Mouse (Mus musculus) hindbrain, embryonic 13.5 days (tissue): ENCODE results near the gene Cdc14a. TPM values are rescaled to one million over a fixed set of nuclear protein-coding genes. Genes with fewer than 3 reads are reported as not detected.
A peak's percentile ranks its signal among the peaks of the same experiment; 100 is the strongest.

ENCODE experiments used
- ATAC-seq: fragments of 200-750 bp; cut with Nextera tagmentation; 2 replicates; pipeline ENCODE4 v1.8.0; 2017; ENCODE audit warnings: moderate TSS enrichment; ENCODE audit not compliant: low FRiP score
- H3K27ac ChIP-seq: fragments of 300-500 bp; sonication (generic); 2 replicates; pipeline ENCODE4 v1.5.1; 2015; ENCODE audit warnings: inconsistent platforms, mild to moderate bottlenecking, moderate library complexity
- H3K27me3 ChIP-seq: fragments of 300-500 bp; sonication (generic); 2 replicates; pipeline ENCODE4 v1.6.1; 2015; ENCODE audit warnings: mild to moderate bottlenecking, inconsistent platforms
- H3K36me3 ChIP-seq: fragments of 300-500 bp; sonication (generic); 2 replicates; pipeline ENCODE4 v1.6.1; 2015; ENCODE audit warnings: mild to moderate bottlenecking, inconsistent platforms
- H3K4me1 ChIP-seq: fragments of 300-500 bp; sonication (generic); replicated peaks from 2 replicates; pipeline ENCODE4 v1.6.1; 2015; ENCODE audit warnings: inconsistent platforms
- H3K4me2 ChIP-seq: fragments of 300-500 bp; sonication (generic); 2 replicates; pipeline ENCODE4 v1.6.1; 2015; ENCODE audit warnings: inconsistent platforms, mild to moderate bottlenecking, moderate library complexity
- H3K4me3 ChIP-seq: fragments of 300-500 bp; sonication (generic); 2 replicates; pipeline ENCODE4 v1.5.1; 2015; ENCODE audit warnings: mild to moderate bottlenecking, inconsistent platforms
- H3K9ac ChIP-seq: fragments of 300-500 bp; sonication (generic); 2 replicates; pipeline ENCODE4 v1.6.1; 2015; ENCODE audit warnings: mild to moderate bottlenecking, inconsistent platforms
- H3K9me3 ChIP-seq: fragments of 300-500 bp; sonication (generic); 2 replicates; pipeline ENCODE4 v1.6.1; 2016; ENCODE audit warnings: inconsistent platforms
- WGBS: fragments of 180-500 bp; shearing (Covaris S2); methylation state at CpG from one replicate; pipeline ENCODE4 v1.1.7; 2015; 5-methylcytosine and 5-hydroxymethylcytosine counted together
- polyA plus RNA-seq: library from polyadenylated mRNA; unstranded; fragments of >200 nt; fragmentation: Nextera tagmentation; extraction: Ambion mirVana; gene quantifications from 2 replicates; pipeline ENCODE4 v1.2.1, GENCODE M21; 2015

The Cdc14a gene
- polyA plus RNA-seq = 6.8 and 7.0 TPM in 2 replicates

- H3K4me2 ChIP-seq = peak within 1 kb of the TSS; percentile 94
- no peaks in the 10 kb centered on the region for H3K27me3 ChIP-seq
- under 1% methylated on average over 63 of the region's 64 CpGs for WGBS
- H3K9ac ChIP-seq = peak within 1 kb of the TSS; percentile 84
- peak within 1 kb of the TSS; percentile 90 for H3K27ac ChIP-seq
- H3K4me1 ChIP-seq = peaks cover 28% of the 10 kb centered on the region
- peak within 1 kb of the TSS; percentile 73 for H3K4me3 ChIP-seq
- H3K36me3 ChIP-seq = no peaks in the 10 kb centered on the region
- H3K9me3 ChIP-seq = no peaks in the 10 kb centered on the region
- ATAC-seq = peak; percentile 92
Observed at GRCm38 (mm10) chr3:116423353-116424159, at the start of gene Cdc14a. Cdc14a (minus strand) TSS chr3:116424032.

GRCm38 (mm10) chr3:116465709-116466108 is 41.9 kb upstream of the Cdc14a start:
- H3K36me3 ChIP-seq = no peaks in the 10 kb centered on the region
- WGBS = 92% methylated on average over 12 of the region's 12 CpGs
- no peaks in the 10 kb centered on the region for H3K9me3 ChIP-seq
- no peak overlapping the region for H3K4me2 ChIP-seq
- H3K4me1 ChIP-seq = no peaks in the 10 kb centered on the region
- no peak overlapping the region for H3K27ac ChIP-seq
- no peaks in the 10 kb centered on the region for H3K27me3 ChIP-seq
- ATAC-seq = no peak
- H3K9ac ChIP-seq = no peak overlapping the region
- H3K4me3 ChIP-seq = no peak overlapping the region

GRCm38 (mm10) chr3:116464318-116464717 is 40.5 kb upstream of the Cdc14a start:
- H3K4me1 ChIP-seq = no peaks in the 10 kb centered on the region
- H3K27me3 ChIP-seq = no peaks in the 10 kb centered on the region
- no peaks in the 10 kb centered on the region for H3K9me3 ChIP-seq
- no peak for ATAC-seq
- H3K4me3 ChIP-seq = no peak overlapping the region
- 63% methylated on average over 2 of the region's 2 CpGs for WGBS
- H3K36me3 ChIP-seq = no peaks in the 10 kb centered on the region
- no peak overlapping the region for H3K27ac ChIP-seq
- H3K9ac ChIP-seq = no peak overlapping the region
- H3K4me2 ChIP-seq = no peak overlapping the region

GRCm38 (mm10) chr3:116461053-116461452 is 37.2 kb upstream of the Cdc14a start:
- no peak for ATAC-seq
- 81% methylated on average over 4 of the region's 4 CpGs for WGBS
- Histone ChIP-seq H3K4me1 (no peaks in the 10 kb centered on the region), H3K9me3 (no peaks in the 10 kb centered on the region), H3K9ac (no peak overlapping the region), H3K27ac (no peak overlapping the region), H3K4me3 (no peak overlapping the region), H3K27me3 (no peaks in the 10 kb centered on the region), H3K36me3 (no peaks in the 10 kb centered on the region), H3K4me2 (no peak overlapping the region)

GRCm38 (mm10) chr3:116454529-116454928 is 30.7 kb upstream of the Cdc14a start:
- Histone ChIP-seq H3K4me2 (no peak overlapping the region), H3K4me1 (no peaks in the 10 kb centered on the region), H3K27me3 (no peaks in the 10 kb centered on the region), H3K36me3 (no peaks in the 10 kb centered on the region), H3K9ac (no peak overlapping the region), H3K9me3 (peaks cover 9% of the 10 kb centered on the region; the same call in 1 of the 2 replicates), H3K27ac (no peak overlapping the region), H3K4me3 (no peak overlapping the region)
- 77% methylated on average over 1 of the region's 1 CpGs for WGBS
- ATAC-seq = no peak

- Histone ChIP-seq H3K27me3 (no peaks in the 10 kb centered on the region), H3K9me3 (peaks cover 7% of the 10 kb centered on the region; the same call in 1 of the 2 replicates), H3K4me3 (no peak overlapping the region), H3K4me1 (no peaks in the 10 kb centered on the region), H3K9ac (no peak overlapping the region), H3K36me3 (no peaks in the 10 kb centered on the region), H3K4me2 (no peak overlapping the region), H3K27ac (no peak overlapping the region)
- ATAC-seq = no peak
- 89% methylated on average over 3 of the region's 3 CpGs for WGBS
Observed at GRCm38 (mm10) chr3:116450741-116451140, 26.9 kb upstream of the Cdc14a start.

GRCm38 (mm10) chr3:116444327-116444726 is 20.5 kb upstream of the Cdc14a start:
- Histone ChIP-seq H3K4me1 (no peaks in the 10 kb centered on the region), H3K27me3 (no peaks in the 10 kb centered on the region), H3K36me3 (no peaks in the 10 kb centered on the region), H3K4me3 (no peak overlapping the region), H3K27ac (no peak overlapping the region), H3K4me2 (no peak overlapping the region), H3K9me3 (no peaks in the 10 kb centered on the region), H3K9ac (no peak overlapping the region)
- 92% methylated on average over 9 of the region's 9 CpGs for WGBS
- ATAC-seq = no peak

GRCm38 (mm10) chr3:116442788-116443187 is 19.0 kb upstream of the Cdc14a start:
- Histone ChIP-seq H3K27me3 (no peaks in the 10 kb centered on the region), H3K9me3 (no peaks in the 10 kb centered on the region), H3K27ac (no peak overlapping the region), H3K36me3 (no peaks in the 10 kb centered on the region), H3K9ac (no peak overlapping the region), H3K4me2 (no peak overlapping the region), H3K4me1 (no peaks in the 10 kb centered on the region), H3K4me3 (no peak overlapping the region)
- WGBS = 94% methylated on average over 1 of the region's 1 CpGs
- ATAC-seq = no peak

- Histone ChIP-seq H3K4me3 (no peak overlapping the region), H3K36me3 (no peaks in the 10 kb centered on the region), H3K27me3 (no peaks in the 10 kb centered on the region), H3K4me1 (no peaks in the 10 kb centered on the region), H3K27ac (no peak overlapping the region), H3K9ac (no peak overlapping the region), H3K4me2 (no peak overlapping the region), H3K9me3 (no peaks in the 10 kb centered on the region)
- no peak for ATAC-seq
- WGBS = 91% methylated on average over 15 of the region's 15 CpGs
Observed at GRCm38 (mm10) chr3:116441518-116442205, 17.8 kb upstream of the Cdc14a start.

- Histone ChIP-seq H3K9me3 (no peaks in the 10 kb centered on the region), H3K4me3 (no peak overlapping the region), H3K9ac (no peak overlapping the region), H3K27me3 (no peaks in the 10 kb centered on the region), H3K4me1 (no peaks in the 10 kb centered on the region), H3K4me2 (no peak overlapping the region), H3K27ac (no peak overlapping the region), H3K36me3 (no peaks in the 10 kb centered on the region)
- no peak for ATAC-seq
- 80% methylated on average over 8 of the region's 8 CpGs for WGBS
Observed at GRCm38 (mm10) chr3:116440066-116440997, 16.5 kb upstream of the Cdc14a start.

GRCm38 (mm10) chr3:116436811-116437601 is 13.2 kb upstream of the Cdc14a start:
- 82% methylated on average over 9 of the region's 9 CpGs for WGBS
- no peak for ATAC-seq
- no peaks in the 10 kb centered on the region for H3K9me3 ChIP-seq
- H3K36me3 ChIP-seq = no peaks in the 10 kb centered on the region
- H3K9ac ChIP-seq = no peak overlapping the region
- no peaks in the 10 kb centered on the region for H3K4me1 ChIP-seq
- no peak overlapping the region for H3K4me3 ChIP-seq
- no peak overlapping the region for H3K4me2 ChIP-seq
- no peaks in the 10 kb centered on the region for H3K27me3 ChIP-seq
- H3K27ac ChIP-seq = no peak overlapping the region
